Mouse (Mus musculus) MEL (cell line): Measurements from ENCODE around the gene Mapk8ip1. TPM values are rescaled to one million over a fixed set of nuclear protein-coding genes. Genes with fewer than 3 reads are reported as not detected.

ENCODE experiments used
- DNase-seq: peaks from one replicate; pipeline ENCODE4 v3.0.0; 2011; ENCODE audit warnings: low read depth, low spot score
- H3K27ac ChIP-seq: 2 replicates; pipeline ENCODE4 v1.5.1; 2012; ENCODE audit warnings: low read depth, mild to moderate bottlenecking, control low read depth, low read length, moderate library complexity; ENCODE audit not compliant: control insufficient read depth
- H3K27me3 ChIP-seq, 2 experiments: fragments of 150-350 bp in 1 of 2; sonication (generic) in 1 of 2; 2 replicates each; pipeline ENCODE4 v1.6.1; 2012; ENCODE audit warnings: low read length in 2 of 2, mild to moderate bottlenecking in 2 of 2, improper control_type of control experiment in 1 of 2, moderate library complexity in 1 of 2; ENCODE audit not compliant: insufficient read depth in 2 of 2, control insufficient read depth in 1 of 2
- H3K36me3 ChIP-seq, 2 experiments: 2 replicates each; pipeline ENCODE4 v1.6.1; 2012 to 2014; ENCODE audit warnings: low read length in 2 of 2, improper control_type of control experiment in 1 of 2, inconsistent platforms in 1 of 2, mild to moderate bottlenecking in 1 of 2; ENCODE audit not compliant: insufficient read depth in 2 of 2, control insufficient read depth in 1 of 2
- H3K4me1 ChIP-seq, 2 experiments: fragments of 150-350 bp in 1 of 2; sonication (generic) in 1 of 2; 2 replicates each; pipeline ENCODE4 v1.6.1; 2012; ENCODE audit warnings: low read length in 2 of 2, improper control_type of control experiment in 1 of 2, mild to moderate bottlenecking in 1 of 2; ENCODE audit not compliant: insufficient read depth in 2 of 2, control insufficient read depth in 1 of 2
- H3K4me3 ChIP-seq, 2 experiments: fragments of 150-350 bp in 1 of 2; sonication (generic) in 1 of 2; 2 replicates each; pipeline ENCODE4 v1.5.1; 2012; ENCODE audit warnings: low read depth in 2 of 2, low read length in 2 of 2, mild to moderate bottlenecking in 2 of 2, moderate library complexity in 2 of 2, control low read depth in 1 of 2, improper control_type of control experiment in 1 of 2; ENCODE audit not compliant: control insufficient read depth in 1 of 2, insufficient read depth in 1 of 2
- H3K79me2 ChIP-seq: 2 replicates; pipeline ENCODE4 v1.6.1; 2012; ENCODE audit warnings: mild to moderate bottlenecking, low read length, moderate library complexity; ENCODE audit not compliant: control insufficient read depth, poor library complexity, insufficient read depth
- H3K9ac ChIP-seq: 2 replicates; pipeline ENCODE4 v1.6.1; 2012; ENCODE audit warnings: low read depth, mild to moderate bottlenecking, control low read depth, low read length, moderate library complexity; ENCODE audit not compliant: control insufficient read depth, poor library complexity, severe bottlenecking
- H3K9me3 ChIP-seq: fragments of 150-350 bp; sonication (generic); replicated peaks from 2 replicates; pipeline ENCODE4 v1.6.1; 2012; ENCODE audit warnings: mild to moderate bottlenecking, low read length, improper control_type of control experiment, moderate library complexity; ENCODE audit not compliant: insufficient read depth
- BHLHE40 ChIP-seq: IDR thresholded peaks from 2 replicates; pipeline ENCODE4 v1.6.1; 2012; ENCODE audit warnings: low read depth, mild to moderate bottlenecking, inconsistent platforms, low read length, improper control_type of control experiment, borderline replicate concordance
- CHD1 ChIP-seq: IDR thresholded peaks from 2 replicates; pipeline ENCODE4 v1.6.1; 2012; ENCODE audit warnings: low read depth, mild to moderate bottlenecking, inconsistent platforms, low read length, improper control_type of control experiment
- CHD2 ChIP-seq: IDR thresholded peaks from 2 replicates; pipeline ENCODE4 v1.6.1; 2011; ENCODE audit warnings: low read length, improper control_type of control experiment
- CTCF ChIP-seq, 3 experiments: IDR thresholded peaks in 2 of 3; conservative IDR thresholded peaks in 1 of 3; 2 replicates each; pipeline ENCODE4 v1.5.1; 2011 to 2012; ENCODE audit warnings: low read length in 3 of 3, low read depth in 2 of 3, mild to moderate bottlenecking in 2 of 3, improper control_type of control experiment in 1 of 3, inconsistent platforms in 1 of 3, mixed read lengths in 1 of 3, moderate library complexity in 1 of 3; ENCODE audit not compliant: control insufficient read depth in 1 of 3, insufficient read depth in 1 of 3, poor library complexity in 1 of 3, severe bottlenecking in 1 of 3
- E2F4 ChIP-seq: IDR thresholded peaks from 2 replicates; pipeline ENCODE4 v1.6.1; 2011; ENCODE audit warnings: low read depth, low read length, improper control_type of control experiment, borderline replicate concordance
- ELF1 ChIP-seq: IDR thresholded peaks from 2 replicates; pipeline ENCODE4 v1.6.1; 2014; ENCODE audit warnings: low read depth, mild to moderate bottlenecking, inconsistent platforms, low read length, improper control_type of control experiment, moderate library complexity
- EP300 ChIP-seq, 2 experiments: IDR thresholded peaks; 2 replicates each; pipeline ENCODE4 v1.6.1; 2011; ENCODE audit warnings: improper control_type of control experiment in 2 of 2, low read length in 2 of 2, low read depth in 1 of 2, mild to moderate bottlenecking in 1 of 2
- ETS1 ChIP-seq: IDR thresholded peaks from 2 replicates; pipeline ENCODE4 v1.6.1; 2012; ENCODE audit warnings: low read depth, mild to moderate bottlenecking, inconsistent platforms, low read length, improper control_type of control experiment, moderate library complexity
- GABPA ChIP-seq: IDR thresholded peaks from 2 replicates; pipeline ENCODE4 v1.6.1; 2012; ENCODE audit warnings: low read depth, mild to moderate bottlenecking, inconsistent platforms, low read length, improper control_type of control experiment, moderate library complexity
- GATA1 ChIP-seq: IDR thresholded peaks from 2 replicates; pipeline ENCODE4 v1.6.1; 2011; ENCODE audit warnings: low read depth, low read length, improper control_type of control experiment
- HCFC1 ChIP-seq: IDR thresholded peaks from 2 replicates; pipeline ENCODE4 v1.6.1; 2012; ENCODE audit warnings: low read depth, mild to moderate bottlenecking, inconsistent platforms, low read length, improper control_type of control experiment, moderate library complexity
- JUND ChIP-seq: IDR thresholded peaks from 2 replicates; pipeline ENCODE4 v1.6.1; 2011; ENCODE audit warnings: low read depth, mild to moderate bottlenecking, improper control_type of control experiment, low read length
- KAT2A ChIP-seq: conservative IDR thresholded peaks from 2 replicates; pipeline ENCODE4 v1.6.1; 2012; ENCODE audit warnings: low read depth, low read length, improper control_type of control experiment, inconsistent platforms
- MAFK ChIP-seq: IDR thresholded peaks from 2 replicates; pipeline ENCODE4 v1.6.1; 2011; ENCODE audit warnings: low read depth, mild to moderate bottlenecking, low read length, improper control_type of control experiment, borderline replicate concordance
- MAX ChIP-seq: IDR thresholded peaks from 2 replicates; pipeline ENCODE4 v1.6.1; 2011; ENCODE audit warnings: low read length, improper control_type of control experiment
- MAZ ChIP-seq: IDR thresholded peaks from 2 replicates; pipeline ENCODE4 v1.6.1; 2012; ENCODE audit warnings: low read depth, mild to moderate bottlenecking, inconsistent platforms, low read length, improper control_type of control experiment
- MEF2A ChIP-seq: IDR thresholded peaks from 2 replicates; pipeline ENCODE4 v1.6.1; 2014; ENCODE audit warnings: low read depth, mild to moderate bottlenecking, inconsistent platforms, low read length, improper control_type of control experiment; ENCODE audit not compliant: poor library complexity, insufficient replicate concordance, severe bottlenecking; ENCODE audit errors: extremely low read depth
- MXI1 ChIP-seq: IDR thresholded peaks from 2 replicates; pipeline ENCODE4 v1.6.1; 2011; ENCODE audit warnings: mild to moderate bottlenecking, low read depth, low read length, improper control_type of control experiment
- MYB ChIP-seq: IDR thresholded peaks from 2 replicates; pipeline ENCODE4 v1.6.1; 2011; ENCODE audit warnings: mild to moderate bottlenecking, low read depth, low read length, improper control_type of control experiment
- MYC ChIP-seq: IDR thresholded peaks from 2 replicates; pipeline ENCODE4 v1.6.1; 2011; ENCODE audit warnings: low read depth, mild to moderate bottlenecking, low read length, improper control_type of control experiment, moderate library complexity
- NELFE ChIP-seq: IDR thresholded peaks from 2 replicates; pipeline ENCODE4 v1.6.1; 2011; ENCODE audit warnings: low read depth, low read length, improper control_type of control experiment
- NRF1 ChIP-seq: IDR thresholded peaks from 2 replicates; pipeline ENCODE4 v1.6.1; 2014; ENCODE audit warnings: low read depth, mild to moderate bottlenecking, inconsistent platforms, low read length, improper control_type of control experiment, moderate library complexity; ENCODE audit not compliant: poor library complexity, insufficient read depth, severe bottlenecking
- POLR2A ChIP-seq, 2 experiments: IDR thresholded peaks; 2 replicates each; pipeline ENCODE4 v1.6.1; 2011 to 2012; ENCODE audit warnings: low read length in 2 of 2, mild to moderate bottlenecking in 2 of 2, control low read depth in 1 of 2, improper control_type of control experiment in 1 of 2, low read depth in 1 of 2, moderate library complexity in 1 of 2; ENCODE audit not compliant: control insufficient read depth in 1 of 2, insufficient read depth in 1 of 2, poor library complexity in 1 of 2
- POLR2AphosphoS2 ChIP-seq: IDR thresholded peaks from 2 replicates; pipeline ENCODE4 v1.6.1; 2011; ENCODE audit warnings: low read length, improper control_type of control experiment
- POLR2AphosphoS5 ChIP-seq: IDR thresholded peaks from 2 replicates; pipeline ENCODE4 v1.6.1; 2012; ENCODE audit warnings: low read depth, borderline replicate concordance, mild to moderate bottlenecking, inconsistent platforms, low read length, moderate library complexity, mixed read lengths
- RAD21 ChIP-seq: IDR thresholded peaks from 2 replicates; pipeline ENCODE4 v1.6.1; 2011; ENCODE audit warnings: mild to moderate bottlenecking, low read depth, low read length, improper control_type of control experiment
- RCOR1 ChIP-seq: IDR thresholded peaks from 2 replicates; pipeline ENCODE4 v1.6.1; 2012; ENCODE audit warnings: low read depth, mild to moderate bottlenecking, inconsistent platforms, low read length, improper control_type of control experiment
- SIN3A ChIP-seq: IDR thresholded peaks from 2 replicates; pipeline ENCODE4 v1.6.1; 2012; ENCODE audit warnings: low read length, improper control_type of control experiment, inconsistent platforms
- SMC3 ChIP-seq: IDR thresholded peaks from 2 replicates; pipeline ENCODE4 v1.6.1; 2011; ENCODE audit warnings: low read depth, low read length, improper control_type of control experiment
- TAL1 ChIP-seq: IDR thresholded peaks from 2 replicates; pipeline ENCODE4 v1.6.1; 2012; ENCODE audit warnings: mild to moderate bottlenecking, inconsistent platforms, low read length, moderate library complexity, mixed read lengths
- TBP ChIP-seq: IDR thresholded peaks from 2 replicates; pipeline ENCODE4 v1.8.0; 2011; ENCODE audit warnings: low read depth, low read length, improper control_type of control experiment
- TCF12 ChIP-seq: IDR thresholded peaks from 2 replicates; pipeline ENCODE4 v1.6.1; 2014; ENCODE audit warnings: low read depth, mild to moderate bottlenecking, inconsistent platforms, low read length, improper control_type of control experiment, moderate library complexity
- UBTF ChIP-seq: IDR thresholded peaks from 2 replicates; pipeline ENCODE4 v1.6.1; 2012; ENCODE audit warnings: low read depth, mild to moderate bottlenecking, inconsistent platforms, low read length, improper control_type of control experiment, moderate library complexity, borderline replicate concordance; ENCODE audit not compliant: insufficient read depth
- USF1 ChIP-seq: IDR thresholded peaks from 2 replicates; pipeline ENCODE4 v1.6.1; 2014; ENCODE audit warnings: low read depth, mild to moderate bottlenecking, inconsistent platforms, low read length, improper control_type of control experiment, moderate library complexity
- USF2 ChIP-seq, 2 experiments: IDR thresholded peaks; 2 replicates each; pipeline ENCODE4 v1.6.1; 2011 to 2012; ENCODE audit warnings: improper control_type of control experiment in 2 of 2, low read length in 2 of 2, borderline replicate concordance in 1 of 2, inconsistent platforms in 1 of 2, low read depth in 1 of 2, mild to moderate bottlenecking in 1 of 2; ENCODE audit not compliant: insufficient read depth in 1 of 2
- ZKSCAN1 ChIP-seq: IDR thresholded peaks from 2 replicates; pipeline ENCODE4 v1.6.1; 2012; ENCODE audit warnings: low read depth, mild to moderate bottlenecking, inconsistent platforms, low read length, improper control_type of control experiment, moderate library complexity
- ZMIZ1 ChIP-seq: IDR thresholded peaks from 2 replicates; pipeline ENCODE4 v1.6.1; 2012; ENCODE audit warnings: low read depth, mild to moderate bottlenecking, inconsistent platforms, low read length, improper control_type of control experiment, moderate library complexity
- ZNF384 ChIP-seq: IDR thresholded peaks from 2 replicates; pipeline ENCODE4 v1.6.1; 2012; ENCODE audit warnings: low read depth, mild to moderate bottlenecking, inconsistent platforms, low read length, improper control_type of control experiment
- polyA plus RNA-seq, 2 experiments: library from polyadenylated mRNA; stranded (reverse) in 1 of 2; unstranded in 1 of 2; fragments of >175 nt in 1 of 2; fragments of >200 nt in 1 of 2; gene quantifications; 2 replicates each; pipeline versions ENCODE4 v1.2.1 to v1.2.4; 2012; ENCODE audit warnings: low replicate concordance in 2 of 2, low read depth in 1 of 2; ENCODE audit not compliant: insufficient read length in 2 of 2, insufficient read depth in 1 of 2, missing spikeins in 1 of 2
- total RNA-seq: library from RNA; depleted of rRNA; stranded (reverse); fragments of 300-350 nt; gene quantifications from 2 replicates; pipeline ENCODE4 v1.2.3, GENCODE M21; 2012

Gene Mapk8ip1
- total and polyA plus RNA-seq, 3 experiments = 2.5 to 3.8 TPM; not detected in 1

DNA sequence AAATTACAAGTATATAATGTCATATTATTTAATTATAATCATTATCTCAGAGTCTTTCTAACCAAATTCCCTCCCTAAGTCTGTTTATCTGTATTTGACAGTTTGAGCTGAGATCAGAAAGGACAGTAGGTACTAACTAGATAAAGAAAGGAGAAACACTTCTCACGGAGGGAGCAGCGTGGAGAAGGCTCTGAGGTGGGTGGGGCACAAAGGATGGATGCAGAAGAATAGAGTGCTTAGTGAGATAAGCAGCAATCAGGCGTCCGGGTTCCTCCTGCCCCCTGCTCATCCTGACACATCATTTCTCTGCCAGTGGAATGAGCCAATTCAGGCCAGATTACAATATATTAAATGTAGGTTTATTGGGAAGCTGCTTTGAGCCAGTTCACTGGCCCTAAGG is 43.3 kb upstream of the Mapk8ip1 start:
- H3K9ac ChIP-seq = no peak overlapping the region
- H3K36me3 ChIP-seq = peaks cover 0 to 42% of the 10 kb centered on the region in 2 experiments; a peak in 2 of 4 replicates
- no peak overlapping the region for H3K4me3 ChIP-seq
- no peaks in the 10 kb centered on the region for H3K27me3 ChIP-seq
- H3K79me2 ChIP-seq = no peaks in the 10 kb centered on the region
- H3K4me1 ChIP-seq = peaks cover 20 to 55% of the 10 kb centered on the region in 2 experiments
- DNase-seq = peak; percentile 96
- H3K9me3 ChIP-seq = no peaks in the 10 kb centered on the region
- H3K27ac ChIP-seq = peak overlapping the region; percentile 83
- TF ChIP-seq MAX (peak; percentile 73), TBP (peak; percentile 70), POLR2AphosphoS2 (no peak), SMC3 (no peak), POLR2A (IDR thresholded peaks at IDR 0.05; ENCODE audit: control insufficient read depth in 1 of 2, insufficient read depth in 1 of 2, low read depth in 1 of 2, low read length in 2 of 2, poor library complexity in 1 of 2) (no peak), ELF1 (0 out of 2 replicates have a peak, but pooled peaks have one; percentile 31), RAD21 (no peak), MYC (peak; percentile 91), ZKSCAN1 (no peak), MEF2A (no peak), CTCF (IDR thresholded peaks at IDR 0.05 in 2 of 3, conservative IDR thresholded peaks at IDR 0.05 in 1 of 3; ENCODE audit: control insufficient read depth in 1 of 3, insufficient read depth in 1 of 3, low read depth in 2 of 3, low read length in 3 of 3, poor library complexity in 1 of 3, severe bottlenecking in 1 of 3) (no peak), ZNF384 (no peak), USF1 (no peak), GATA1 (peak; percentile 99), GABPA (peak; percentile 83), EP300 (IDR thresholded peaks at IDR 0.05; ENCODE audit: low read depth in 1 of 2, low read length in 2 of 2) (peak; percentile 98 to 99), UBTF (no peak), POLR2AphosphoS5 (no peak), ZMIZ1 (no peak), MAFK (peak; percentile 58; the same call in 1 of the 2 replicates), USF2 (IDR thresholded peaks at IDR 0.05; ENCODE audit: borderline replicate concordance in 1 of 2, insufficient read depth in 1 of 2, low read depth in 1 of 2, low read length in 2 of 2) (no peak), JUND (no peak), KAT2A (no peak), BHLHE40 (peak; percentile 66; the same call in 1 of the 2 replicates), HCFC1 (0 out of 2 replicates have a peak, but pooled peaks have one; percentile 25), MXI1 (peak; percentile 75; the same call in 1 of the 2 replicates), TAL1 (peak; percentile 95), ETS1 (peak; percentile 94), RCOR1 (peak; percentile 98), NELFE (no peak), MAZ (peak; percentile 95), SIN3A (peak; percentile 95), TCF12 (peak; percentile 99), E2F4 (no peak), CHD1 (no peak), NRF1 (no peak), MYB (peak; percentile 88), CHD2 (no peak)
